Mouse (Mus musculus) thymus, adult 2 months (tissue): ENCODE measurements at regions not wholly inside any gene's neighbourhood (a gene's known extent, or its start where the extent isn't known, plus 50 kb on each side); places are given as distances from the start of the nearest gene placed in this dataset.

Experiments
- CTCF ChIP-seq: fragments of 200-500 bp; IDR thresholded peaks from 2 replicates; pipeline ENCODE4 v1.5.1; 2012; ENCODE audit warnings: mild to moderate bottlenecking, control low read depth, low read length, moderate library complexity, borderline replicate concordance; ENCODE audit not compliant: control insufficient read depth, poor library complexity, insufficient read depth; ENCODE audit errors: extremely low read depth
- POLR2A ChIP-seq: fragments of 200-500 bp; IDR thresholded peaks from 2 replicates; pipeline ENCODE4 v1.6.1; 2012; ENCODE audit warnings: mild to moderate bottlenecking, low read length, control low read depth, moderate library complexity; ENCODE audit not compliant: control insufficient read depth, poor library complexity, insufficient read depth; ENCODE audit errors: extremely low read depth

GRCm38 (mm10) chr13:71254016-71254415 lies 412.4 kb upstream of the Adamts16 start:
- TF ChIP-seq CTCF = no peak
- TF ChIP-seq POLR2A = no peak
